Mouse (Mus musculus) heart, embryonic 10.5 days (tissue): ENCODE data around the gene Ago3. TPM values are rescaled to one million over a fixed set of nuclear protein-coding genes. Genes with fewer than 3 reads are reported as not detected.

Experiments
- DNase-seq: peaks from one replicate; pipeline ENCODE4 v3.0.0-alpha.2; 2017; ENCODE audit warnings: low spot score
- H3K27ac ChIP-seq: fragments of 300-500 bp; sonication (generic); 2 replicates; pipeline ENCODE4 v1.5.1; 2016; ENCODE audit warnings: mild to moderate bottlenecking
- H3K27me3 ChIP-seq: fragments of 300-500 bp; sonication (generic); 2 replicates; pipeline ENCODE4 v1.6.1; 2016; ENCODE audit warnings: mild to moderate bottlenecking; ENCODE audit not compliant: poor library complexity, insufficient read depth, severe bottlenecking
- H3K36me3 ChIP-seq: fragments of 300-500 bp; sonication (generic); 2 replicates; pipeline ENCODE4 v1.6.1; 2016; ENCODE audit warnings: mild to moderate bottlenecking, moderate library complexity
- H3K4me1 ChIP-seq: fragments of 300-500 bp; sonication (generic); 2 replicates; pipeline ENCODE4 v1.6.1; 2016; ENCODE audit warnings: mild to moderate bottlenecking
- H3K4me3 ChIP-seq: fragments of 300-500 bp; sonication (generic); 2 replicates; pipeline ENCODE4 v1.5.1; 2016; ENCODE audit warnings: mild to moderate bottlenecking, moderate library complexity
- H3K9me3 ChIP-seq: fragments of 300-500 bp; sonication (generic); 2 replicates; pipeline ENCODE4 v1.6.1; 2016; ENCODE audit warnings: mild to moderate bottlenecking, moderate library complexity
- WGBS: fragments of 180-500 bp; shearing (Covaris S2); methylation state at CpG from one replicate; pipeline ENCODE4 v1.1.7; 2016; 5-methylcytosine and 5-hydroxymethylcytosine counted together
- polyA plus RNA-seq: library from polyadenylated mRNA; unstranded; fragments of >200 nt; fragmentation: Nextera tagmentation; extraction: Ambion mirVana; gene quantifications from 2 replicates; pipeline ENCODE4 v1.2.1, GENCODE M21; 2016

Ago3 gene
- polyA plus RNA-seq, 1 experiment from 2014 or later, result 14.5 TPM

GRCm38 (mm10) chr4:126301584-126302309 lies 127.6 kb downstream of the Ago3 start:
- peaks cover 31% of the 10 kb centered on the region for H3K4me1 ChIP-seq
- H3K36me3 ChIP-seq, result no peaks in the 10 kb centered on the region
- peak overlapping the region; percentile 53 for H3K4me3 ChIP-seq
- no peak for DNase-seq
- peaks cover 77% of the 10 kb centered on the region for H3K27me3 ChIP-seq
- 4% methylated on average over 27 of the region's 27 CpGs for WGBS
- no peak overlapping the region for H3K27ac ChIP-seq
- 0 out of 2 replicates have a peak, but pooled peaks cover 3% of the 10 kb centered on the region for H3K9me3 ChIP-seq

GRCm38 (mm10) chr4:126300916-126301583 lies 128.3 kb downstream of the Ago3 start:
- Histone ChIP-seq H3K27me3 (peaks cover 84% of the 10 kb centered on the region), H3K4me1 (peaks cover 38% of the 10 kb centered on the region), H3K36me3 (no peaks in the 10 kb centered on the region), H3K4me3 (peak overlapping the region; percentile 53), H3K27ac (peak overlapping the region; percentile 47), H3K9me3 (0 out of 2 replicates have a peak, but pooled peaks cover 2% of the 10 kb centered on the region)
- no peak for DNase-seq
- WGBS, result under 1% methylated on average over 50 of the region's 50 CpGs

GRCm38 (mm10) chr4:126296617-126297101 lies 132.7 kb downstream of the Ago3 start:
- Histone ChIP-seq H3K27ac (peak overlapping the region; percentile 53; the same call in 1 of the 2 replicates), H3K27me3 (peaks cover 85% of the 10 kb centered on the region), H3K4me1 (peaks cover 34% of the 10 kb centered on the region), H3K36me3 (no peaks in the 10 kb centered on the region), H3K9me3 (no peaks in the 10 kb centered on the region), H3K4me3 (peak overlapping the region; percentile 49)
- DNase-seq, result no peak
- under 1% methylated on average over 34 of the region's 34 CpGs for WGBS

GRCm38 (mm10) chr4:126295937-126296336 lies 133.4 kb downstream of the Ago3 start:
- Histone ChIP-seq H3K4me3 (no peak overlapping the region), H3K36me3 (no peaks in the 10 kb centered on the region), H3K4me1 (peaks cover 33% of the 10 kb centered on the region), H3K27me3 (peaks cover 84% of the 10 kb centered on the region), H3K27ac (no peak overlapping the region), H3K9me3 (no peaks in the 10 kb centered on the region)
- DNase-seq, result no peak
- 47% methylated on average over 4 of the region's 4 CpGs for WGBS

GRCm38 (mm10) chr4:126295152-126295551 lies 134.2 kb downstream of the Ago3 start:
- Histone ChIP-seq H3K4me3 (no peak overlapping the region), H3K27ac (no peak overlapping the region), H3K9me3 (no peaks in the 10 kb centered on the region), H3K27me3 (peaks cover 84% of the 10 kb centered on the region), H3K4me1 (peaks cover 27% of the 10 kb centered on the region), H3K36me3 (no peaks in the 10 kb centered on the region)
- no peak for DNase-seq
- 63% methylated on average over 6 of the region's 6 CpGs for WGBS

GRCm38 (mm10) chr4:126291196-126291595 lies 138.2 kb downstream of the Ago3 start:
- Histone ChIP-seq H3K9me3 (no peaks in the 10 kb centered on the region), H3K36me3 (no peaks in the 10 kb centered on the region), H3K4me3 (0 out of 2 replicates have a peak overlapping the region, but pooled peaks have one; percentile 8), H3K4me1 (peaks cover 31% of the 10 kb centered on the region), H3K27me3 (peaks cover 82% of the 10 kb centered on the region), H3K27ac (no peak overlapping the region)
- 19% methylated on average over 13 of the region's 13 CpGs for WGBS
- DNase-seq, result no peak

- WGBS, result 85% methylated on average over 8 of the region's 8 CpGs
- H3K4me1 ChIP-seq, result peaks cover 30% of the 10 kb centered on the region
- DNase-seq, result no peak
- no peaks in the 10 kb centered on the region for H3K36me3 ChIP-seq
- H3K4me3 ChIP-seq, result no peak overlapping the region
- no peak overlapping the region for H3K27ac ChIP-seq
- H3K9me3 ChIP-seq, result peaks cover 4% of the 10 kb centered on the region; the same call in 1 of the 2 replicates
- H3K27me3 ChIP-seq, result peaks cover 81% of the 10 kb centered on the region
Measured at GRCm38 (mm10) chr4:126290314-126290713, 139.0 kb downstream of the Ago3 start.

- Histone ChIP-seq H3K36me3 (no peaks in the 10 kb centered on the region), H3K27ac (no peak overlapping the region), H3K9me3 (peaks cover 4% of the 10 kb centered on the region; the same call in 1 of the 2 replicates), H3K27me3 (peaks cover 87% of the 10 kb centered on the region), H3K4me1 (peaks cover 27% of the 10 kb centered on the region), H3K4me3 (peak overlapping the region; percentile 13)
- 38% methylated on average over 17 of the region's 17 CpGs for WGBS
- DNase-seq, result no peak
Measured at GRCm38 (mm10) chr4:126288085-126288666, 141.2 kb downstream of the Ago3 start.

GRCm38 (mm10) chr4:126287302-126287995 lies 141.9 kb downstream of the Ago3 start:
- H3K36me3 ChIP-seq, result no peaks in the 10 kb centered on the region
- peak overlapping the region; percentile 59; the same call in 1 of the 2 replicates for H3K4me3 ChIP-seq
- H3K27me3 ChIP-seq, result peaks cover 88% of the 10 kb centered on the region
- 28% methylated on average over 11 of the region's 11 CpGs for WGBS
- H3K4me1 ChIP-seq, result peaks cover 27% of the 10 kb centered on the region
- no peak overlapping the region for H3K27ac ChIP-seq
- DNase-seq, result no peak
- H3K9me3 ChIP-seq, result peaks cover 4% of the 10 kb centered on the region; the same call in 1 of the 2 replicates

- Histone ChIP-seq H3K36me3 (no peaks in the 10 kb centered on the region), H3K4me1 (peaks cover 31% of the 10 kb centered on the region), H3K27me3 (peaks cover 94% of the 10 kb centered on the region), H3K9me3 (peaks cover 4% of the 10 kb centered on the region; the same call in 1 of the 2 replicates), H3K27ac (peak within 1 kb of the TSS; percentile 60; the same call in 1 of the 2 replicates), H3K4me3 (peak within 1 kb of the TSS; percentile 59)
- DNase-seq, result no peak
- 2% methylated on average over 42 of the region's 42 CpGs for WGBS
Measured at GRCm38 (mm10) chr4:126286492-126286891, 142.9 kb downstream of the Ago3 start, which contains the start of gene Col8a2. TSS of gene Col8a2 (plus strand) at chr4:126286793.

GRCm38 (mm10) chr4:126283582-126283981 lies 145.8 kb downstream of the Ago3 start:
- no peaks in the 10 kb centered on the region for H3K36me3 ChIP-seq
- H3K9me3 ChIP-seq, result peaks cover 4% of the 10 kb centered on the region; the same call in 1 of the 2 replicates
- no peak overlapping the region for H3K4me3 ChIP-seq
- H3K27me3 ChIP-seq, result peaks cover 77% of the 10 kb centered on the region
- H3K27ac ChIP-seq, result no peak overlapping the region
- H3K4me1 ChIP-seq, result peaks cover 26% of the 10 kb centered on the region
- 74% methylated on average over 8 of the region's 8 CpGs for WGBS
- no peak for DNase-seq

GRCm38 (mm10) chr4:126281706-126282105 lies 147.7 kb downstream of the Ago3 start:
- 61% methylated on average over 9 of the region's 9 CpGs for WGBS
- no peak for DNase-seq
- Histone ChIP-seq H3K36me3 (no peaks in the 10 kb centered on the region), H3K27me3 (peaks cover 64% of the 10 kb centered on the region), H3K9me3 (peaks cover 4% of the 10 kb centered on the region; the same call in 1 of the 2 replicates), H3K27ac (no peak overlapping the region), H3K4me3 (no peak overlapping the region), H3K4me1 (peaks cover 21% of the 10 kb centered on the region)
